Mouse (Mus musculus) embryo, embryonic 9.5 days (tissue): Measurements from ENCODE around the gene Lix1l.

ENCODE experiments used
- DNase-seq: peaks from one replicate; pipeline ENCODE4 v3.0.0-alpha.2; 2017; ENCODE audit errors: extremely low spot score

Lix1l gene

GRCm38 (mm10) chr3:96600639-96601250 lies at the start of gene Lix1l:
Gene Lix1l (plus strand): TSS chr3:96601149.
- DNase-seq, result peak; percentile 92

- DNase-seq, result no peak
Measured at GRCm38 (mm10) chr3:96551203-96551602, 49.7 kb upstream of the Lix1l start.

- DNase-seq, result no peak
Measured at GRCm38 (mm10) chr3:96551890-96552289, 49.1 kb upstream of the Lix1l start.

- DNase-seq, result no peak
Measured at GRCm38 (mm10) chr3:96553601-96554000, 47.3 kb upstream of the Lix1l start.

- DNase-seq, result no peak
Measured at GRCm38 (mm10) chr3:96554251-96554650, 46.7 kb upstream of the Lix1l start.

GRCm38 (mm10) chr3:96555041-96555596 lies 45.8 kb upstream of the Lix1l start:
- DNase-seq, result no peak

- no peak for DNase-seq
Measured at GRCm38 (mm10) chr3:96555999-96556614, 44.8 kb upstream of the Lix1l start.

DNA sequence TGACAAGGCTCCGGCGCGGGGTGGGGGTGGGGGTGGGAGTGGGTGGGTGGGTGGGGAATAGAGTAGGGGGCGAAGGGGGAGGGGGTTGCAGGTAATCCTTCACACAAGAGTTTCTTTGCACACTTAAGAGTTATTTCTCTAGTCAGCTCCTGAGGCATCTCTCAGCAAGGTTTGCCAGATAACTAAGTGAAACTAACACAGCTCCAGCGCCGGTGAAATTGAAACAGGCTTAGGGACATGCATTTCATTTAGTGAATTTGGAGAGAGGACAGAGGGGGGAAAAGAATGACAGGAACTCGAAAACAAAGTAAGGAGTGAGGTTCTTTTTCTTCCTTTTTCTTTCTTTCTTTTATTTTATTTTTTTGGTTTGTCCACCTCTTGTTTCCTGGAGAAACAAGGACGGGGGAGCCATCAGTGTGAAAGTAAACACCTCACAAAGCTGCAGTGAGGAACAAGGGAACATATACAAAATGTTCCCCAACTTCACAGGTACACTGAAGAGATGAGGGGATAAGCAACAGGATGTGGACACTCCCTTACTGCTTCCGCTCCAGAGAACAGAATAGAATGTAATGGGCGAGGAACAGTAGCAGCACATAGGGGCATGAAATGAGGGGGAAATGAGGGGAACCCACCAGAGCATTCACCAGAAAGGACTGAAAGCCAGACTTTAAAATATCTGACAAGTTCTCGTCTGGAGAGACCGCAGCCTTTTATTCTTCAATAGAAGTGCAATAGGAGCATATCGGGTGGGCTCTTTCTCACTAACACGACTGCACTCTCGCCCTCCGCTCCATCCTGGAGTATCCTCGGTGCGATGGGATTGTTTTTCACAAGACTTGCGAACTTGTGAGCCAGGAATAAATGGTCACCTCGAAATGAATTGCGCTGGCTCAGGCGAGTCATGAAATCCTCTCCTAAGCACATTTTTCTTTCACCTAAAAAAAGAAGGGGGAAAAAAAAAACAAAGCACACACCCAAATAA lies 44.0 kb upstream of the Lix1l start:
- DNase-seq, result no peak

- DNase-seq, result peak; percentile 99
Measured at GRCm38 (mm10) chr3:96557694-96558093, 43.3 kb upstream of the Lix1l start, which contains the start of gene Txnip. Gene Txnip (plus strand): TSS chr3:96557957.

DNA sequence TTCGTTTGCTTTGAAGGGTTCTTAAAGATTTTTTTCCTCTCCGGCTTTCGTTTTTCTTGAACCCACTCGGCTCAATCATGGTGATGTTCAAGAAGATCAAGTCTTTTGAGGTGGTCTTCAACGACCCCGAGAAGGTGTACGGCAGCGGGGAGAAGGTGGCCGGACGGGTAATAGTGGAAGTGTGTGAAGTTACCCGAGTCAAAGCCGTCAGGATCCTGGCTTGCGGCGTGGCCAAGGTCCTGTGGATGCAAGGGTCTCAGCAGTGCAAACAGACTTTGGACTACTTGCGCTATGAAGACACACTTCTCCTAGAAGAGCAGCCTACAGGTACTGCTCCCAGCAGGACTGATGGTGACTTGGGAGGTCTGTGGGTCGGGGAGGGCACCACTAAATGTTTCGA lies 42.8 kb upstream of the Lix1l start:
- DNase-seq, result peak; percentile 41

- no peak for DNase-seq
Measured at GRCm38 (mm10) chr3:96558668-96559196, 42.2 kb upstream of the Lix1l start.

GRCm38 (mm10) chr3:96559398-96559910 lies 41.5 kb upstream of the Lix1l start:
- no peak for DNase-seq

GRCm38 (mm10) chr3:96559911-96560850 lies 40.8 kb upstream of the Lix1l start:
- no peak for DNase-seq

GRCm38 (mm10) chr3:96560881-96561668 lies 39.9 kb upstream of the Lix1l start:
- no peak for DNase-seq

GRCm38 (mm10) chr3:96561946-96562681 lies 38.8 kb upstream of the Lix1l start:
- no peak for DNase-seq

GRCm38 (mm10) chr3:96563267-96563666 lies 37.7 kb upstream of the Lix1l start:
- no peak for DNase-seq

- no peak for DNase-seq
Measured at GRCm38 (mm10) chr3:96563911-96564632, 36.9 kb upstream of the Lix1l start.

- DNase-seq, result no peak
Measured at GRCm38 (mm10) chr3:96564633-96565032, 36.3 kb upstream of the Lix1l start.
